Comparison of ENCODE assay signal across 14 mouse cellular contexts in genomic region chr10:37725609-37726008, GRCm38 (mm10).
"Had no signal": no experiment of that assay in that cellular context is flagged by ENCODE, and none has a peak within 500 bp of the region (broad histone marks: within the 10 kb centered on the region; RNA-seq: fewer than 3 reads in every experiment).

No protein-coding gene starts in this region.

- H3K9ac ChIP-seq: limb, embryonic 15.5 days; liver, embryonic 12.5 days; lung, embryonic 14.5 days; midbrain, embryonic 12.5 days; stomach, embryonic 15.5 days had no signal

- H3K36me3 ChIP-seq: limb, embryonic 15.5 days; liver, embryonic 12.5 days; midbrain, embryonic 12.5 days; stomach, embryonic 15.5 days had no signal

- H3K4me3 ChIP-seq: limb, embryonic 15.5 days; liver, embryonic 12.5 days; midbrain, embryonic 12.5 days; stomach, embryonic 15.5 days had no signal

- H3K27ac ChIP-seq: kidney, postnatal 0 days; limb, embryonic 15.5 days; liver, embryonic 12.5 days; midbrain, embryonic 12.5 days; stomach, embryonic 15.5 days had no signal

- H3K9me3 ChIP-seq: limb, embryonic 15.5 days; liver, embryonic 12.5 days; midbrain, embryonic 12.5 days; stomach, embryonic 15.5 days had no signal

- H3K4me1 ChIP-seq: limb, embryonic 15.5 days; liver, embryonic 12.5 days; midbrain, embryonic 12.5 days; stomach, embryonic 15.5 days had no signal

- H3K27me3 ChIP-seq: limb, embryonic 15.5 days; liver, embryonic 12.5 days; midbrain, embryonic 12.5 days; stomach, embryonic 15.5 days had no signal

- DNase-seq: kidney, adult 8-10 months; kidney, postnatal 36 days; layer of hippocampus, adult 9-11 months; layer of hippocampus, postnatal 36 days; lung, embryonic 14.5 days; lung, postnatal 10 days; lung, postnatal 4 days; right cerebral cortex, postnatal 14 days; thymus, postnatal 36 days had no signal

- H3K4me2 ChIP-seq: limb, embryonic 15.5 days; liver, embryonic 12.5 days; lung, embryonic 14.5 days; midbrain, embryonic 12.5 days; stomach, embryonic 15.5 days had no signal

- ATAC-seq: liver, embryonic 12.5 days had no signal
